Mouse (Mus musculus) Patski (cell line): ENCODE measurements around the gene Ggt6. TPM values are rescaled to one million over a fixed set of nuclear protein-coding genes. Genes with fewer than 3 reads are reported as not detected.

Experiments used
- ATAC-seq: fragments of 100-300 bp; one replicate; pipeline ENCODE4 v1.8.0; 2021
- CTCF ChIA-PET: fragments of 350-600 bp; sonication (Branson Sonifier 250); formaldehyde crosslinking; loops from one replicate; lab custom pipeline; 2022; ENCODE audit warnings: inconsistent platforms; lab: Charles Lee
- POLR2A ChIA-PET: fragments of 350-600 bp; sonication (Branson Sonifier 250); formaldehyde crosslinking; loops from one replicate; lab custom pipeline; 2022; ENCODE audit warnings: antibody characterized with exemption, inconsistent platforms; lab: Charles Lee
- DNase-seq: peaks from one replicate; pipeline ENCODE4 v3.0.0-alpha.2; 2011; ENCODE audit warnings: low read depth, low spot score
- H3K27me3 ChIP-seq: fragments of 371-371 bp; one replicate; pipeline ENCODE4 v1.5.1; 2021
- CTCF ChIP-seq: fragments of 100-300 bp; IDR thresholded peaks from one replicate; pipeline ENCODE4 v1.5.1; 2021
- in situ Hi-C: fragments of 300-500 bp; cut with MboI; formaldehyde crosslinking; loops from 3 replicates; pipeline ENCODE4 v1.11.1; 2018; ENCODE audit warnings: low pct_unique_long_range_greater_than_20kb, mixed read lengths
- polyA plus RNA-seq: library from polyadenylated mRNA; unstranded; gene quantifications from one replicate; pipeline ENCODE4 v1.2.3, GENCODE M21; 2021

Gene Ggt6
- polyA plus RNA-seq, 1 experiment from 2014 or later, result 0.23 TPM

DNA sequence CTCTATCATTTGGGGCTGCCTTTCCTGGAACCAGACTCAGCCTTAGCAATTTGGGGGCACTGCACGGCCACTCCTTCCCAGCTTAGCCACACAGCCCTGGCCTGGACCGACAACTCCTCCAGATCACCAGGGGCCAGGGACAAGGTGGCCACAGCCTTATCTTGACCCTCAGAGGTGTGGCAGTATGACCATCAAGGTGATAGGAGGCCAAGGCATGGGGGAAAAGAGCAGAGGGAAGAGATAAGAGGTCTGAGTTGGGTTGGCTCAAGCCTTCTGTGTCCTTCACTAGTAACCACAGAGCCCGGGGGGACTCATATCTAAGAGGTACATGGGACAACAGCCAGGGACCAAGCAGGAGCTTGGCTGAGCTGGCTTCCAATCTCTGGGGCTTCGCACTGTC, 46.6 kb downstream of the Ggt6 start:
- no peaks in the 10 kb centered on the region for H3K27me3 ChIP-seq
- CTCF ChIA-PET, result interaction anchor here (2.0 kb wide), 1 partner anchor 11 kb away, joined by 8 read pairs; no protein-coding TSS in a partner anchor
- ATAC-seq, result no peak
- no peak for TF ChIP-seq CTCF
- in situ Hi-C loops, result no loop called here
- DNase-seq, result no peak
- POLR2A ChIA-PET, result interaction anchor here (1.4 kb wide), 1 partner anchor 8 kb away, joined by 5 read pairs; the partner anchor contains the start of gene Spns2

DNA sequence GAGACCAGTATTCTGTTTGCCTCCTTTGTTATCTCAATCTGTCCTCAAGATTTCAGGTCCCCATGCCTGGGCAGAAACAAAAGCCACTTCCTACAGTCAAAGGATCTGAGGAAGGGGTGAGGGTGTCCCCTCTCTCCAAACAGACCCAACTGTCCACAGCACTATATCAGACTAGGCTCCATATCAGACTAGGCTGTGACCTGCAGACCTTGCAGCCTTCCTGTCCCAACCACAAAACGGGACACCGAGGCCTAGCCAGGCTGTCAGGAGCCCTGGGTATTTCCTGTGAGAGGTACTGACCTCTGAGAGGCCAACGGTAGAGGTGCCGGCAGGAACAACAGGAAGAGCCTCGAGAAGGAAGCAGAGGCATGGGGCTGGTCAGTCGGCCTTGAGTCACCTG, 49.2 kb downstream of the Ggt6 start:
- CTCF ChIA-PET, result no interaction called here
- ATAC-seq (no peak), DNase-seq (no peak)
- TF ChIP-seq CTCF, result no peak
- POLR2A ChIA-PET, result no interaction called here
- no peaks in the 10 kb centered on the region for H3K27me3 ChIP-seq
- in situ Hi-C loops, result no loop called here

DNA sequence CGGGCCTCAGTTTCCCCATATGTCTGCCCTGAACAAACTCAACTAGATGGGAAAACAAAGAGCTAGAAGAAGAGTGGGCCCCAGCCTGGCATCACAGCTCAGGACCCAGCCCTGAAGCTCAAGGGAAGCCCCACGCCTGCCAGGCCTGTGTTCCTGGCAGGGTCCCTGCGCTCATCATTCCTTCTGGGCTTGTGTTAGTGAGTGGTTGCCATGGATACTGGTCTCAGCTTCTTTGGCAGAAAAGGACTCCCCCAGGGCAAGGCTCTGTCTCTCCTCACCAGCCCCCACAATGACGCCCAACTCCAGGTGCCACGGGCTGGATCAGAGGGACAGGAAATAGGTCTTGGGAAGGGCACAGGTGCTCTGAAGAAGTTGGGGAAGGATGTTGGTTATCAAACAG, 49.8 kb downstream of the Ggt6 start:
- in situ Hi-C loops, result no loop called here
- ATAC-seq (no peak), DNase-seq (no peak)
- ChIA-PET CTCF (no interaction called here), POLR2A (interaction anchor here (0.6 kb wide), 1 partner anchor 8 kb away, joined by 3 read pairs; no protein-coding TSS in a partner anchor)
- no peaks in the 10 kb centered on the region for H3K27me3 ChIP-seq
- no peak for TF ChIP-seq CTCF

DNA sequence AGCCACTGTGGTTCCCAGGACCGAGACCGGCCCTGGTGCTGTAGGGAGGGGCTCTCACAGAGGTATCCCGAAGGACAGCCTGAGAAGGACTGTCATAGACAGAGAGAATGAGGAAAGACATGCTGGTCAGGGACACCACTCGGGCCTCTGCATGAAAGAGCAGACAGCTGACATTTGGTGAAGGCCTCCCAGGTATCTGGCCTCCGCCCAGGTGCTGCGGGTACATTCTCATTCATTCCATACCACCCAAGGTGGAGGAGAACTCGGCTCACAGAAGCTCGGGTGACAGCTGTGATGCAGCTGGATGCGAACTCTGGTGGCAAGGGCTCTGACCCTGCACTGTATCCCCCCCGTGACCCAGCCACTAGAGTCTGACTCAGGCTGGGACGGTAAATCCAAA, 50.6 kb downstream of the Ggt6 start:
- no peaks in the 10 kb centered on the region for H3K27me3 ChIP-seq
- ATAC-seq, result no peak
- ChIA-PET CTCF (no interaction called here), POLR2A (interaction anchor here (0.6 kb wide), 1 partner anchor 9 kb away, joined by 3 read pairs; no protein-coding TSS in a partner anchor)
- in situ Hi-C loops, result no loop called here
- no peak for TF ChIP-seq CTCF
- DNase-seq, result no peak

DNA sequence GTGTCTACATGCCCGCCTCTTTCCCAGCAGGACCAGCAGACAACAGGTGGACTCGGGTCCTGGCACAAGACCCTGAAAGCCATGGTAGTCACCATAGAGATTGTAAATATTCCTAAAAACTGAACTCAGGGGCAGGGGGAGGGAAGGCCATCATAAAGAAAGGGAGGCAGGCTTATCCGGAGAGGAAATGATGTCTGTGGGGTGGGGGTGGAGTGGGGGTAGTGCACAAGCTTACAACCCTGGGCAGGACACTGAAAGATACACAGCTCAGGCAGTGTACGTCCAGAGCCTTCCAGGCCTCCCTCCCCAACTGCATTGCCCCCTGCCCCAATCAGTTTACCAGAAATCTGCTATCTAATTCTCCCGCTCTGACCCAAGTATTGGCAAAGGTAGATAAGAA, 51.8 kb downstream of the Ggt6 start:
- ATAC-seq, result no peak
- H3K27me3 ChIP-seq, result no peaks in the 10 kb centered on the region
- ChIA-PET CTCF (no interaction called here), POLR2A (no interaction called here)
- in situ Hi-C loops, result no loop called here
- DNase-seq, result no peak
- no peak for TF ChIP-seq CTCF

DNA sequence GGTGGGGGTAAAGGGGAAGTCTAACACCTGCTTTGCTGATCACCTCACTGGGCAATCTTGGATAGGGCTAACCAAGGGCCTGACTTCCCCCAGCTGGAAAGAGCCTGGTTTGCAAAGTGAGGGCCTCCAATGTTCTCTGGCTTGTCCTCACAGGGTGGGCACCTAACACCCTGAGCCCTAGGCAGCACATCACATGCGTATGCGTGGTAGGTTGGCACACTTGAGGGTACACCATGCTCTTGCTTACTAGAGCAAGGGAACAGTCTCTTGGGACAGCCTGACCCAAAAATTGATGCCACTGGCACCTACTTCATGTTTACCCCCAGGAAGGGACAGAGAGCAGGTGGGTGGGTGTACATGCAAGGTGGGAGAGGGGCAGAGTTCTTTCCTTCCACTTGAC, 52.4 kb downstream of the Ggt6 start:
- TF ChIP-seq CTCF, result no peak
- DNase-seq, result no peak
- no peak for ATAC-seq
- no peaks in the 10 kb centered on the region for H3K27me3 ChIP-seq
- POLR2A ChIA-PET, result interaction anchor here (1.1 to 4.4 kb wide), 3 partner anchors 16 to 53 kb away, joined by 3 to 68 read pairs (median 4); no protein-coding TSS in a partner anchor
- CTCF ChIA-PET, result interaction anchor here (3.2 to 4.2 kb wide), 2 partner anchors 14 to 76 kb away, joined by 24 to 43 read pairs; no protein-coding TSS in a partner anchor
- in situ Hi-C loops, result no loop called here

Other genes starting within 250 kb of the Ggt6 start
- 1.5 TPM for gene Gm43951, start 228.7 kb upstream of the Ggt6 start, polyA plus RNA-seq
- 16.3 TPM for gene 4933427D14Rik, start 228.1 kb upstream of the Ggt6 start, polyA plus RNA-seq
- gene Txndc17, start 228.0 kb upstream of the Ggt6 start, polyA plus RNA-seq, result 167 TPM
- gene Med31, start 219.9 kb upstream of the Ggt6 start, polyA plus RNA-seq, result 24.1 TPM
- 0.19 TPM for gene Slc13a5, start 168.3 kb upstream of the Ggt6 start, polyA plus RNA-seq
- 8.6 TPM for gene Xaf1, start 133.9 kb upstream of the Ggt6 start, polyA plus RNA-seq
- not detected for gene Fbxo39, start 121.1 kb upstream of the Ggt6 start, polyA plus RNA-seq
- not detected for gene Tekt1, start 73.1 kb upstream of the Ggt6 start, polyA plus RNA-seq
- 18.8 TPM for gene Smtnl2, start 23.8 kb upstream of the Ggt6 start, polyA plus RNA-seq
- gene Mybbp1a, start 5.8 kb downstream of the Ggt6 start, polyA plus RNA-seq, result 184 TPM
- 111 TPM for gene Spns2, start 54.4 kb downstream of the Ggt6 start, polyA plus RNA-seq
- gene Spns3, start 115.0 kb downstream of the Ggt6 start, polyA plus RNA-seq, result 7.8 TPM
- gene Ube2g1, start 171.8 kb downstream of the Ggt6 start, polyA plus RNA-seq, result 53.6 TPM